Mouse (Mus musculus): ENCODE results near the gene Cldn14. TPM values are rescaled to one million over a fixed set of nuclear protein-coding genes. Genes with fewer than 3 reads are reported as not detected.

Cldn14 gene
- polyA plus RNA-seq, 1 experiment from 2014 or later: 0.31 TPM

Other genes starting within 250 kb of the Cldn14 start
- 29.9 and 31.2 TPM in 2 replicates for gene Morc3, start 176.7 kb downstream of the Cldn14 start, polyA plus RNA-seq (2015; fragmentation: Nextera tagmentation; extraction: Ambion mirVana)
- gene Chaf1b, start 124.9 kb downstream of the Cldn14 start, polyA plus RNA-seq (2015; fragmentation: Nextera tagmentation; extraction: Ambion mirVana): 16.4 and 22.0 TPM in 2 replicates
- gene Sim2, start 76.1 kb upstream of the Cldn14 start, polyA plus RNA-seq (2015; fragmentation: Nextera tagmentation; extraction: Ambion mirVana): 0.12 and 0.28 TPM in 2 replicates

All from neural tube, embryonic 13.5 days (tissue).